22 mouse cellular contexts compared by ENCODE assay signal in genomic region chr19:40440951-40441350, GRCm38 (mm10).
DNase-seq lines count a peak whose midpoint lies in the region; ATAC-seq and TF ChIP-seq lines count a peak whose summit lies in the region.
"Had no signal": no experiment of that assay in that cellular context is flagged by ENCODE, and none has a peak within 500 bp of the region (broad histone marks: within the 10 kb centered on the region; RNA-seq: fewer than 3 reads in every experiment).

No protein-coding gene starts in this region.

- H3K4me3 ChIP-seq in lung, embryonic 16.5 days (ENCODE audit: low read length), result no peak overlapping the region
- no peak overlapping the region for H3K4me3 ChIP-seq in heart, embryonic 13.5 days
- H3K4me3 ChIP-seq in kidney, adult 2 months (ENCODE audit: insufficient read depth, low read depth, low read length), result no peak overlapping the region
- H3K4me3 ChIP-seq: forebrain, embryonic 13.5 days; hindbrain, embryonic 15.5 days; megakaryocyte, embryonic 14.5 days; myocyte had no signal

- no peak for TF ChIP-seq POLR2A in kidney, adult 2 months (IDR thresholded peaks at IDR 0.05; ENCODE audit: low read depth, low read length)

- 29% methylated on average over 4 of the region's 4 CpGs for WGBS in lung, embryonic 16.5 days
- 20% methylated on average over 4 of the region's 4 CpGs for WGBS in heart, embryonic 13.5 days
- WGBS in kidney, adult 2 months, result 76% methylated on average over 4 of the region's 4 CpGs

- H3K4me1 ChIP-seq in lung, embryonic 16.5 days (replicated peaks; ENCODE audit: control insufficient read depth, insufficient read depth, low read length), result peaks cover 22% of the 10 kb centered on the region
- H3K4me1 ChIP-seq in heart, embryonic 13.5 days, result peaks cover 68% of the 10 kb centered on the region
- peaks cover 26% of the 10 kb centered on the region for H3K4me1 ChIP-seq in kidney, adult 2 months (ENCODE audit: control insufficient read depth, insufficient read depth, low read length)

- no peak overlapping the region for H3K27ac ChIP-seq in lung, embryonic 16.5 days (ENCODE audit: low read length)
- peak overlapping the region; percentile 77 for H3K27ac ChIP-seq in heart, embryonic 13.5 days (replicated peaks)
- no peak overlapping the region for H3K27ac ChIP-seq in kidney, adult 2 months (ENCODE audit: insufficient read depth, low read depth, low read length)
- H3K27ac ChIP-seq: forebrain, embryonic 13.5 days; hindbrain, embryonic 15.5 days had no signal

- peak; percentile 40; the same call in 1 of the 2 replicates for ATAC-seq in lung, embryonic 16.5 days (ENCODE audit: low read depth)
- no peak for ATAC-seq in heart, embryonic 13.5 days (ENCODE audit: extremely low read depth, insufficient number of reproducible peaks, low FRiP score, low TSS enrichment)
- ATAC-seq: forebrain, embryonic 13.5 days; intestine, postnatal 0 days had no signal

- no peak overlapping the region for H3K9ac ChIP-seq in lung, embryonic 16.5 days (ENCODE audit: low read length)
- H3K9ac ChIP-seq in heart, embryonic 13.5 days, result no peak overlapping the region
- H3K9ac ChIP-seq: forebrain, embryonic 13.5 days; hindbrain, embryonic 15.5 days had no signal

- DNase-seq in heart, adult 8-10 months (ENCODE audit: low spot score), result peak; percentile 35
- DNase-seq in heart, postnatal 14 days, result no peak
- no peak for DNase-seq in lung, postnatal 14 days
- DNase-seq in thymus, adult 18-20 months, result no peak
- no peak for DNase-seq in kidney, adult 2 months
- DNase-seq: adrenal gland, adult 2 months; B cell, adult 2 months; cerebellum, adult 2 months; cerebellum, postnatal 36 days; gastrocnemius, postnatal 14 days; left cerebral cortex, postnatal 4 days; liver; lung, adult 18-20 months; midbrain, embryonic 14.5 days; thymus, postnatal 4 days had no signal

- H3K36me3 ChIP-seq in lung, embryonic 16.5 days (ENCODE audit: control insufficient read depth, insufficient read depth, low read length), result no peaks in the 10 kb centered on the region
- peaks cover 21% of the 10 kb centered on the region for H3K36me3 ChIP-seq in heart, embryonic 13.5 days
- no peaks in the 10 kb centered on the region for H3K36me3 ChIP-seq in kidney, adult 2 months (ENCODE audit: control insufficient read depth, insufficient read depth, low read length)

- H3K9me3 ChIP-seq in lung, embryonic 16.5 days (ENCODE audit: control insufficient read depth, low read length), result no peaks in the 10 kb centered on the region
- no peaks in the 10 kb centered on the region for H3K9me3 ChIP-seq in heart, embryonic 13.5 days
- H3K9me3 ChIP-seq: forebrain, embryonic 13.5 days; hindbrain, embryonic 15.5 days; megakaryocyte, embryonic 14.5 days had no signal

- intact Hi-C loops in heart, postnatal 14 days (cut with DNase I), result no loop called here

- H3K4me2 ChIP-seq in lung, embryonic 16.5 days (ENCODE audit: low read depth, low read length), result no peak overlapping the region
- peak overlapping the region; percentile 9; the same call in 1 of the 2 replicates for H3K4me2 ChIP-seq in heart, embryonic 13.5 days
- H3K4me2 ChIP-seq: forebrain, embryonic 13.5 days; hindbrain, embryonic 15.5 days had no signal

- H3K27me3 ChIP-seq in lung, embryonic 16.5 days (ENCODE audit: control insufficient read depth, insufficient read depth, low read depth, low read length), result no peaks in the 10 kb centered on the region
- no peaks in the 10 kb centered on the region for H3K27me3 ChIP-seq in heart, embryonic 13.5 days (replicated peaks)
- H3K27me3 ChIP-seq in kidney, adult 2 months (replicated peaks; ENCODE audit: control insufficient read depth, insufficient read depth, low read length), result no peaks in the 10 kb centered on the region
- H3K27me3 ChIP-seq: forebrain, embryonic 13.5 days; hindbrain, embryonic 15.5 days had no signal

- no peak for TF ChIP-seq CTCF in kidney, adult 2 months (conservative IDR thresholded peaks at IDR 0.05; ENCODE audit: insufficient read depth, insufficient read length, low read depth, low read length)
